In genomic region chr10:17362643-17363042, GRCm38 (mm10) we compare ENCODE assay signal across 18 mouse cellular contexts.
DNase-seq lines count a peak whose midpoint lies in the region; TF ChIP-seq lines count a peak whose summit lies in the region.
"Had no signal": no experiment of that assay in that cellular context is flagged by ENCODE, and none has a peak within 500 bp of the region (broad histone marks: within the 10 kb centered on the region; RNA-seq: fewer than 3 reads in every experiment).

No protein-coding gene starts in this region.

- H3K27me3 ChIP-seq in kidney, adult 2 months (replicated peaks; ENCODE audit: control insufficient read depth, insufficient read depth, low read length), result no peaks in the 10 kb centered on the region
- H3K27me3 ChIP-seq: forebrain, embryonic 13.5 days had no signal

- no peak for TF ChIP-seq POLR2A in kidney, adult 2 months (IDR thresholded peaks at IDR 0.05; ENCODE audit: low read depth, low read length)

- no peak overlapping the region for H3K4me3 ChIP-seq in kidney, adult 2 months (ENCODE audit: insufficient read depth, low read depth, low read length)
- no peak overlapping the region for H3K4me3 ChIP-seq in brown adipose tissue, adult 24 weeks (ENCODE audit: insufficient read depth, low read depth, low read length)
- H3K4me3 ChIP-seq: forebrain, embryonic 13.5 days; hindbrain, embryonic 10.5 days; layer of hippocampus, adult 2 months; limb, embryonic 10.5 days had no signal

- no peaks in the 10 kb centered on the region for H3K36me3 ChIP-seq in kidney, adult 2 months (ENCODE audit: control insufficient read depth, insufficient read depth, low read length)
- H3K36me3 ChIP-seq: hindbrain, embryonic 10.5 days; limb, embryonic 10.5 days had no signal

- no peak for TF ChIP-seq CTCF in kidney, adult 2 months (conservative IDR thresholded peaks at IDR 0.05; ENCODE audit: insufficient read depth, insufficient read length, low read depth, low read length)

- no peak overlapping the region for H3K27ac ChIP-seq in kidney, adult 2 months (ENCODE audit: insufficient read depth, low read depth, low read length)
- H3K27ac ChIP-seq in brown adipose tissue, adult 24 weeks (replicated peaks; ENCODE audit: low read depth, low read length), result peak overlapping the region; percentile 79
- H3K27ac ChIP-seq: forebrain, embryonic 13.5 days; hindbrain, embryonic 10.5 days; layer of hippocampus, adult 2 months; limb, embryonic 10.5 days; macrophage; stomach, postnatal 0 days had no signal

- DNase-seq in adrenal gland, postnatal 14 days, result peak; percentile 26
- no peak for DNase-seq in adrenal gland, adult 18-20 months (ENCODE audit: low spot score in 2 of 2)
- DNase-seq in kidney, adult 2 months, result peak; percentile 72
- no peak for DNase-seq in kidney, postnatal 10 days
- peak; percentile 26 for DNase-seq in lung, postnatal 25 days (ENCODE audit: low spot score)
- no peak for DNase-seq in lung, postnatal 4 days
- DNase-seq in c-Kit-positive CD71-positive TER-119-positive erythroid progenitor cells, embryonic 14.5 days (ENCODE audit: low spot score), result no peak
- DNase-seq: B cell, adult 2 months; cerebellum, adult 9-10 months; liver, postnatal 0 days; thymus, adult 2 months had no signal

- WGBS in kidney, adult 2 months, result 65% methylated on average over 3 of the region's 3 CpGs

- 0 out of 2 replicates have a peak, but pooled peaks cover 3% of the 10 kb centered on the region for H3K4me1 ChIP-seq in kidney, adult 2 months (ENCODE audit: control insufficient read depth, insufficient read depth, low read length)
- peaks cover 7% of the 10 kb centered on the region for H3K4me1 ChIP-seq in brown adipose tissue, adult 24 weeks (ENCODE audit: control insufficient read depth, insufficient read depth, insufficient read length, low read length)

Comparison
In these comparisons a context has a peak if more than half of its experiments do, and no peak if none do; other contexts are left out.
1. DNase-seq: peak in adrenal gland, postnatal 14 days (single experiment), kidney, adult 2 months (single experiment) and lung, postnatal 25 days (single experiment); none in adrenal gland, adult 18-20 months (0 of 2), kidney, postnatal 10 days (single experiment), lung, postnatal 4 days (0 of 2) and c-Kit-positive CD71-positive TER-119-positive erythroid progenitor cells, embryonic 14.5 days (single experiment).